Mouse (Mus musculus) heart, adult 11 months (tissue): ENCODE data around the gene Timd2.

ENCODE experiments used
- DNase-seq: peaks from one replicate; pipeline ENCODE4 v3.0.0; 2022

Timd2 gene

DNA sequence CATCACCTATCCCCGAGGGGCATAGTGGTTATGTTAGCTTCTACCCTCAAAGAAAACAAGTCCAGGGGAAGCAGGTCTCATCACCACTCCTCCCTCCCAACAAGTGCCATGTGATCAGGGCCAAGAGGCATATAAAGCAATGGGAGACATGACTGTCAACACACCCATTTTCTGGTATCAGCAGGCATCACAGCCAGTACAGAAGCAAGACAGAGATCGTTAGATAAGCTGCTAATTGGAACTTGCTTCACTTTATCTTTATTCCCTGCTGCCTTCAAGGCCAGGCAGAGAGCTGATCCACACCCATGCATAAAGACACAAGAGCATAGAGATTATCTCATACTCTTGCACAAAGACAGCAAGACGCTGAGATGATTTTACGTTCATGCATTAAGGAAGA, 43.6 kb downstream of the Timd2 start:
- DNase-seq: no peak

DNA sequence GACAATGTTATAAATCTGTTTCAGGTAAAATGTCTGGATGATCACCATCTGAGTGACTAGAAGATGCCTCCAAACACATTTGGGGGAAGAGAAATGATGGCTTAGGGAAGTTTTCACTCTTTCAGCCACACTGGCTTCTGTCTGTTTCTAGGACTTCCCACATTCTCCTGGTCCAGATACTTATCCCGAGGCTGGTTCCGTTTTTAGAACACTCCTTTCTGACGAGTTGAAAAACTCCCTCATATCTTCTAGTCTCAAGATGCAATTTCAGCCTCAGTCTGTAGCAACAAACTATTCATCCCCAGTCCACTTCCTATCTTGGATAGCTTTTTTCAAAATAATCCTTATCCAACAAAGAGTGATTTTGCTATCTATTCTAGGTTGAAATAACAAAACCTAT, 54.4 kb downstream of the Timd2 start:
- no peak for DNase-seq

DNA sequence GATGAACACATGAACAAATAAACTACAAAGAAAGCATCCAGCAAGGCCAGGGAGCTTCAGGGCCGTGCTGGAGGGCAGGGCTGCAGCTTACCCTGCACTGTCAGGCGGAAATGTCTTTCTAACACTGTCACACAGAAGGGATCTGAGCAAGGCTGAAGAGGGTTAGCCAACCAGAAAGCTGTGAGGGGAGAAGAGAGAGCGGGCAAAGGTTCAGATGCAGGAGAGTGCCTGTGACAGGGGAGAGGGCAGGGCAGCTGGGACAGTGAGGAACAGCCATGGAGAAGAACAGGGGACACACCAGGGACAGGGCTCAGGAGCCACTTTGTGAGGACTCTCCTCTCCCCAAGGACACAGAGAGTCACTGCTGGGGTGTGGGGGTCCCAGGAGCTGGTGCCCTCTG, 57.2 kb downstream of the Timd2 start:
- DNase-seq: peak; percentile 66

DNA sequence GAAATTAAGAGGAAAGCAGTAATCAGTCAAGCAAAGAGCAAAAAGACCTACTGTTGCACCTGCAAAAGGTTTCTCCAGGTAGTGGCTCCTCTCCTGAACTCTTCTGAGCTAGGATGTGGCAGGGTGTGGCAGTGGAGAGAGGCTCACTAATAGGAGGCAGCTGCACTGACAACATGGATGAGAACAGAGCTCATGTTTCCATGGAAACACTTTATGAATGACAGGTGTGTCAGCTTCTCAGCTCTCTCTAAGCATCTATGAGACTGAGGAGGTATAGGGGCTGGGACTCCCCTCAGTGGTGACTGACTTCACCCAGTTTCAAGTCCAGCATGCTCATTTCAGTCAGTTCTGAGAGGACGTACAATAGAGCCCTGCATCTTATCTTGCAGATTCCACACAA, 62.0 kb downstream of the Timd2 start:
- peak; percentile 14 for DNase-seq

DNA sequence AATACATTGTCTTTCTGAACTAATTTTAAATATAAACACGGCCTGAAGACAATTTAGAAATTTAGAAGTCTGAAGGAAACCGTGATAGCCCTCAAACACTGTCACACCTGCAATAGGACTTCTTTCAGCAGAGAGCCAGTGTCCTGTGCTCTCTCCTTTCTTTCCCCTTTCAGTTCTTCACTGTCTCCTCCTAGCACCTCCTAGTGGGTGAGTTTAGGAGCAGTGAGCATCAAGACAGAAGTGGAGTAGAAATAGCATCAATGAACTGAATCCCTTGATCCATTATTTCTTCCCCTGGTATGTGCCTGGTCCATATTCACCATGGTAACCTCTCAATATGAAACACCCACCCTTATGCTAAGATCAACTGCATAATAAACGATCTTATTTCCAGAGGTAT, 70.3 kb downstream of the Timd2 start:
- DNase-seq: no peak

DNA sequence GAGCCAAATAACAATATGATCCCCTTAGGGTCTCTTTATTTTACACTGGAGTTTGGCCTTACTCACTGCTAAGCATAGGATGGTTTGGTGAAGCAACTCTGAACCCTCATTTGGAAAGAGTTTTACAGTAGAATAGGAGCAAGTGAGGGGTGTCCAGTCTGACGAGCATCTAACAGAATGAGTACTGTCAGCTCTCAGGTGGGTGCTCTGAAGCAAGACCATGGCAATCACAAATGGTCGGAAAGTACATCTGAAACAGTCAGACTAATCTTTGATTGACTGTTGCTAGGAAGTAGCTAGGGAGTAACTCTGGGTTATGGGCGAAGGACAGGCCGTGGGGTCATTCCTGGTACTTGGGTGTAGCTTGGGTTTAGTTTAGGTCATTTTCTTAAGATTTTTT, 71.3 kb downstream of the Timd2 start:
- DNase-seq: peak; percentile 29

DNA sequence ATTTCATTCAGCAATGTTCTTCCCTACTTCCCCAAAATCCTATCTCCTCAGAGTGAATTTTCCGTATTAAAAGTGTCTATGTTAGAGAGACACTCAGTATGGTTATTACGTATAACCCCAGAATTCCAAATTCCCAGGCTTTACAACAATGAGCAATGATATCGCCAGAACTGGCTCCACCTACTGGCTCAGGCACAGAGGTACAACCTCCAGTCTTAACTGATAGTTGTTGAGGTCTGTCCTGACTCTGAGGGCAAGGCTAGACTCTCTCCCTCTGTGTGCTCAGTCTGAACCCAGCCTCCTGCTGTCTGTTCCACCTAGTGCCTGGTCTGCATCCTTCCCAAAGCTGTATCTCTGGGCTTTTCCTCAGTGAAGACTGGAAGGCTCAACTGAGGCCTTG, 75.2 kb downstream of the Timd2 start:
- peak; percentile 51 for DNase-seq

DNA sequence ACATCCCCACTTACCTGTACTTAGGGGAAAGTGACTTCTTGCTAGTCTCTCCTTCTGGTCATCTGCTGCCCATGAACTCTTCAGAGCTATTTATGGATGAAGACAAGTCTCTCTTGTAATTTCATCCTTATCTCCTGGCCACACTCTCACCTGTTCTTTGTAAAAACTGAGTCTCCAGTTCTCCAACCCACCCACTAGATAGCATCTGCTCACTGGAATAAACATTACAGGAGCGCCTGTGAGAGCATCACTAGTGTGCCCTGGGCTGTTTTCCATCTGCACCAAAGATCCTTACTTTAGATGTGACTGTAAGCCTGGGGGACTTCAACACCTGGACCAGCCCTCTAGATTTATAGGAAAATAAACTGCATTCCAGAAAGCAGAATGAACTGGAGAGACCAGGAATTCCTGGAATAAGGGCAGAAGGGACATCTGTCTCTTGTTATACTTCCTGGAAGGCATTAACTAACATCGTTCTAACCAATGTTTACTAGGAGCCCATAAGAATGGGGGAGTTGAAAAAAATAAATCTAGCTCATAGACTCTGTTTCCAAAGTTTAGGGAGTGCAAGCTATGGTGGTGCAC, 77.6 kb downstream of the Timd2 start, which contains the start of gene Dppa1:
Gene Dppa1, minus strand, starts transcription at position 51 of the 585 bp plus-strand sequence.
- peak; percentile 50 for DNase-seq

DNA sequence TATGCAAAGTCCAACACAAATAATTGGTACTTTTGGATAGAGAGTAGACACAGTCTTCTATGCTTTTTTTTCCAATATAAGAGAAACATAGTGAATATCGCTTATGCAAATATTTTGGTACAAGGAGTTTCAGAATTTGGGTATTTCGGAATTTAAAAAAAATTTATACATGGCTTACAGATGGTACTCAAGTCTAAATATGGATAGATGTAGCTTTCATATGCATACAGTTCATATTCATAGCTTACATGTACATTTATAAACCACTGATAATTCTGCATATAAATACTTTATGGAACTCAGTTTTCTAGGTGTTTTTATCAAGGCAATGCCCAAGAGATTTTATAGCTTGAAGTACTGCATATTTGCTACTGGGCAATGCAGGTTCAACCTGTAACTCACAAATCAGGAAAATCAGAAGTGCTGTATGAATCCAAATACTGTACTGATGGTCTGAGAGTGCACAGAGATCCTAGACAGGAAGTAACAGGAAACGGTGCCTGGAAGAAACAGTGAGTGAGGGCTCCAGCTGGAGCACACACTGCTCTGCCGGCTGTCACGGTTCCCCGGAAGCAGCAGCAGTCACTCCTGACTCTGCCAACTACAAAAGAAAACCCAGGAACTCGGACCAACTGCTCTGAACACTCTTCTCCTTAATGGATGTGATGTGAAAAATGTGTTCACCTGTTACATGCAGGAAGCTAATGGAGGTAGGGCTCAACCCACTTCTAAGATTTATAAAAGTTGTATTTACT, 86.3 kb downstream of the Timd2 start:
- peak; percentile 76 for DNase-seq

DNA sequence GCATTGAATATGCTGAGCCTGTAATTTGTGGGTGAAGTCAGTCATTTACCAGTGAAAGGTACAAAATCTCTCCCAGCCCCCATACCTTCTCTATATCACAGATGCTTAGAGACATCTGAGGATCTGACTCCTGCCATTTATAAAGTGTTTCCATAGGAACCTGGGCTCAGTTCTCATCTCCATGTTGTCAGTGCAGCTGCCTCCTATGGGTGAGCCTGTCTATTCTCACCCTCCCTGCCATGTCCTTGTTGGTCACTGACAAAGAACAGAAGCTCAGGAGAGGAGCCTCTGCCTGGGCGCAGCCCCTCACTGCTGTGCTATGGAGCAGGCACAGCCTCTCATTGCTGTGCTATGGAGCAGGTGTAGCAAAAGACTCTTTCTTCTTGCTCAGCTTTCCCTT, 86.9 kb downstream of the Timd2 start:
- peak; percentile 35 for DNase-seq
